Mouse (Mus musculus): ENCODE results near the gene Wwox. TPM values are rescaled to one million over a fixed set of nuclear protein-coding genes. Genes with fewer than 3 reads are reported as not detected.
A peak's percentile ranks its signal among the peaks of the same experiment; 100 is the strongest.

Gene Wwox
- 9.0 and 9.9 TPM in 2 replicates for polyA plus RNA-seq (2015; fragmentation: Nextera tagmentation; extraction: Ambion mirVana)

DNA sequence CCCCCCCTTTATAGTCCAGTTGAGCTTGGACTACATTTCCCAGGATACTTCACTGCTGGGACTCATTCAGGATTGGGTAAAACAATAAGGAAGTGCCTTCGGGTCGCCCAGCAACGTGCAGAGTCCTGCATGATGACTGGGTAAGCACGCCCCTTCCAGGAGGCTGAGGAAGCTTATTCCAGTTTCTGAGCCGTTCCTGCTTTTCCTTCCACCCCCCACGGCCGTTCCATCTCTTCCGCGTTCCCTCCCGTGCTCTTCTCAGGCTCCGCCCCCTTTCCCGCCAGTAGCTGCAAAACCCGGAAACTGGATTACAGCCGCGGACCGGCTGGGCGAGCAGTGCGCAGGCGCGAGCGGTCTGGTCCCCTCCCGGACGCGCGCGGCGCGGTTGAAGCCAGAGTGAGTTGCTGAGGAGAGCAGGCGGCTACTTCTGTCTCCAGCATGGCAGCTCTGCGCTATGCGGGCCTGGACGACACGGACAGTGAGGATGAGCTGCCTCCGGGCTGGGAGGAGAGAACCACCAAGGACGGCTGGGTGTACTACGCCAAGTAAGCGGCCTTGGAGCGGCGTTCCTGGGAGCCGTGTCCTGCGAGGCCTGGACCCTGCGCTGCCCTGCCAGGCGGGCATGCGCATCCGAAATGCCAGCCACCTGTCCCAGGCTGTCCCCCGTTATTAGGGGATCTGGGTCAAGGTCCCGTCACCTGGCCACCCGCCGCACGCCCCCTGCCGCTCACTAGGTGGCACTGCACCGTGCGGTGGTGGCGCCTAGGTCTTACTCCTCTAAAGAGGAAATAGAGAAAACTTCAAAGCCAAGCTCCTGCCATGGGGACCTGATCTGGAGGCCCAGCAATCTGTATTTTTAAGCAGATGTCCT is at the start of gene Wwox:
Wwox (plus strand) TSS at position 322 of the 871 bp plus-strand sequence.
- under 1% methylated on average over 54 of the region's 54 CpGs for WGBS
- Histone ChIP-seq H3K9ac (peak within 1 kb of the TSS; percentile 87), H3K36me3 (no peaks in the 10 kb centered on the region), H3K9me3 (no peaks in the 10 kb centered on the region), H3K4me2 (peak within 1 kb of the TSS; percentile 88), H3K27me3 (replicated peaks) (no peaks in the 10 kb centered on the region), H3K27ac (replicated peaks) (peak within 1 kb of the TSS; percentile 78), H3K4me1 (peaks cover 12% of the 10 kb centered on the region), H3K4me3 (peak within 1 kb of the TSS; percentile 79)
- ATAC-seq (ENCODE audit: extremely low read depth, insufficient number of reproducible peaks, low FRiP score, low TSS enrichment) = peak; percentile 93

DNA sequence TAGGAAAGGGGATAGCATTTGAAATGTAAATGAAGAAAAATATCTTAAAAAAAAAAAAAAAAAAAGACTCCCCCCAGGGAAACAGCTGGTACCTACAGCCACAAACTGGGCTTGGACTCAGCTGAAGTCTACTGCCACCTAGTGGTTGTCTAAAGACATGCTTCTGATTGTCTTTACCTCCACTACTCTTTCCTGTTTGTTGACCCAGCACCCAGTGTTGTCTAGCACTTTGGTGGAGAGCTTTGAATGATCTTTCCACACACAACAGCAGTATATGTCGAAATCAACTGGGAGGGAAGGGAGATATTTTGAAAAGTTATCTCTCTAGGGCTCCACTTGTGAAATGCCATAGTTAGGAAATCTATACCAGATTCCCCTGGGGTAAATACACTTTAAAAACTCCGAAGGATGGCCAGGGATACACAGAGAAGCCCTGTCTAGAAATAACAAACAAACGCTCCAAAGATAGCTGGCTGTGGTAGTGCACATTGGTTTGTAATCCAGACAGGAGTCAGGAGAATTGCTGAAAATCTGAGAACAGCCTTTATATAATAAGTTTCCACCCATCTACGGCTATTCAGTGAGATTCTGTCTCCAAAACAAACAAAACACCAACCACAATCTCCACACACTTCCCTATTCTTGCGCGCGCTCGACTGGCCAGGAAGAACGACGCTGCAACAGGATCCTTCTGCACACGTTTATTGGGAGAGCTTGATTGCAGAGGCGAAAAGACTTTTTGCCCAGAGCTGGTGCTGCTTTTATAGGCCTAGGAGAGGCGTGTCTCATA is 48.8 kb upstream of the Wwox start:
- no peaks in the 10 kb centered on the region for H3K36me3 ChIP-seq
- H3K27ac ChIP-seq (replicated peaks) = no peak overlapping the region
- WGBS = 68% methylated on average over 12 of the region's 13 CpGs
- no peak overlapping the region for H3K4me3 ChIP-seq
- ATAC-seq (ENCODE audit: extremely low read depth, insufficient number of reproducible peaks, low FRiP score, low TSS enrichment) = no peak
- no peak overlapping the region for H3K4me2 ChIP-seq
- H3K9me3 ChIP-seq = no peaks in the 10 kb centered on the region
- no peaks in the 10 kb centered on the region for H3K27me3 ChIP-seq (replicated peaks)
- H3K9ac ChIP-seq = no peak overlapping the region
- no peaks in the 10 kb centered on the region for H3K4me1 ChIP-seq

GRCm38 (mm10) chr8:114398326-114398725 is 41.1 kb upstream of the Wwox start:
- H3K9me3 ChIP-seq = no peaks in the 10 kb centered on the region
- peaks cover 8% of the 10 kb centered on the region for H3K4me1 ChIP-seq
- no peaks in the 10 kb centered on the region for H3K36me3 ChIP-seq
- no peak overlapping the region for H3K4me3 ChIP-seq
- H3K27ac ChIP-seq (replicated peaks) = no peak overlapping the region
- 63% methylated on average over 5 of the region's 5 CpGs for WGBS
- H3K27me3 ChIP-seq (replicated peaks) = no peaks in the 10 kb centered on the region
- ATAC-seq (ENCODE audit: extremely low read depth, insufficient number of reproducible peaks, low FRiP score, low TSS enrichment) = no peak
- H3K9ac ChIP-seq = no peak overlapping the region
- H3K4me2 ChIP-seq = no peak overlapping the region

GRCm38 (mm10) chr8:114399273-114399672 is 40.2 kb upstream of the Wwox start:
- no peaks in the 10 kb centered on the region for H3K27me3 ChIP-seq (replicated peaks)
- H3K4me1 ChIP-seq = peaks cover 11% of the 10 kb centered on the region
- H3K9me3 ChIP-seq = no peaks in the 10 kb centered on the region
- H3K27ac ChIP-seq (replicated peaks) = no peak overlapping the region
- 83% methylated on average over 5 of the region's 5 CpGs for WGBS
- H3K36me3 ChIP-seq = no peaks in the 10 kb centered on the region
- no peak overlapping the region for H3K4me2 ChIP-seq
- H3K4me3 ChIP-seq = no peak overlapping the region
- no peak for ATAC-seq (ENCODE audit: extremely low read depth, insufficient number of reproducible peaks, low FRiP score, low TSS enrichment)
- no peak overlapping the region for H3K9ac ChIP-seq

GRCm38 (mm10) chr8:114401679-114402078 is 37.8 kb upstream of the Wwox start:
- Histone ChIP-seq H3K4me3 (no peak overlapping the region), H3K27me3 (replicated peaks) (no peaks in the 10 kb centered on the region), H3K27ac (replicated peaks) (no peak overlapping the region), H3K4me1 (peaks cover 11% of the 10 kb centered on the region), H3K9ac (no peak overlapping the region), H3K9me3 (no peaks in the 10 kb centered on the region), H3K36me3 (no peaks in the 10 kb centered on the region), H3K4me2 (no peak overlapping the region)
- ATAC-seq (ENCODE audit: extremely low read depth, insufficient number of reproducible peaks, low FRiP score, low TSS enrichment) = no peak
- 64% methylated on average over 7 of the region's 7 CpGs for WGBS

DNA sequence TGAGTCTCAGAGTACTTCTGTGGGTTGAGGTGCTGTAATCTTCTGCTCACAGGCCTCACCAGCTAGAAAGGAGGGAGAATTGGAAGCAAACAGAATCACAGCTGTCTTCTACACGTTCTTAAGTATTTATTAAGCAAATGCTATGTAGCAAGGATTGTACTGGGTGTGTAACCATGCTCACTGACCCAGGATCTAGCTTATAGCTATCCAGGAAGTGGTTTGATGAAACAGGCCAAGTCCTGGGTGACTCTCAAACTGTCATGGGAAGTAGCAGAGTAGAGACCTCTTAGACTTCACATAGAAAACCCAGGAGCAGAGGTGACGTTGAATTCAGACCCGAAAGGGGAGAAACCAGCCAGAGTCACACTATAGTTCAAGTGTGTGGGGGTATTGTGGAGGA is 28.0 kb upstream of the Wwox start:
- no peak overlapping the region for H3K9ac ChIP-seq
- no peaks in the 10 kb centered on the region for H3K9me3 ChIP-seq
- no peak overlapping the region for H3K4me2 ChIP-seq
- 66% methylated on average over 3 of the region's 3 CpGs for WGBS
- H3K27ac ChIP-seq (replicated peaks) = no peak overlapping the region
- no peaks in the 10 kb centered on the region for H3K27me3 ChIP-seq (replicated peaks)
- ATAC-seq (ENCODE audit: extremely low read depth, insufficient number of reproducible peaks, low FRiP score, low TSS enrichment) = no peak
- H3K4me1 ChIP-seq = no peaks in the 10 kb centered on the region
- no peak overlapping the region for H3K4me3 ChIP-seq
- H3K36me3 ChIP-seq = no peaks in the 10 kb centered on the region

GRCm38 (mm10) chr8:114417786-114418185 is 21.7 kb upstream of the Wwox start, which contains the start of gene Clec3a:
Gene Clec3a, plus strand, starts transcription at chr8:114418086.
- WGBS = 69% methylated on average over 8 of the region's 8 CpGs
- Histone ChIP-seq H3K4me1 (no peaks in the 10 kb centered on the region), H3K27ac (replicated peaks) (no peak within 1 kb of the TSS), H3K27me3 (replicated peaks) (no peaks in the 10 kb centered on the region), H3K9me3 (no peaks in the 10 kb centered on the region), H3K4me3 (no peak within 1 kb of the TSS), H3K4me2 (no peak within 1 kb of the TSS), H3K9ac (no peak within 1 kb of the TSS), H3K36me3 (no peaks in the 10 kb centered on the region)
- no peak for ATAC-seq (ENCODE audit: extremely low read depth, insufficient number of reproducible peaks, low FRiP score, low TSS enrichment)

- no peaks in the 10 kb centered on the region for H3K27me3 ChIP-seq (replicated peaks)
- WGBS = 61% methylated on average over 5 of the region's 5 CpGs
- no peak overlapping the region for H3K27ac ChIP-seq (replicated peaks)
- H3K9me3 ChIP-seq = no peaks in the 10 kb centered on the region
- H3K4me1 ChIP-seq = no peaks in the 10 kb centered on the region
- ATAC-seq (ENCODE audit: extremely low read depth, insufficient number of reproducible peaks, low FRiP score, low TSS enrichment) = no peak
- H3K9ac ChIP-seq = no peak overlapping the region
- no peak overlapping the region for H3K4me3 ChIP-seq
- H3K36me3 ChIP-seq = no peaks in the 10 kb centered on the region
- H3K4me2 ChIP-seq = no peak overlapping the region
These were observed 21.0 kb upstream of the Wwox start for GRCm38 (mm10) chr8:114418486-114418885.

GRCm38 (mm10) chr8:114418904-114419303 is 20.6 kb upstream of the Wwox start:
- no peaks in the 10 kb centered on the region for H3K36me3 ChIP-seq
- WGBS = 74% methylated on average over 6 of the region's 6 CpGs

GRCm38 (mm10) chr8:114421544-114421943 is 17.9 kb upstream of the Wwox start:
- no peak overlapping the region for H3K4me2 ChIP-seq
- H3K27ac ChIP-seq (replicated peaks) = no peak overlapping the region
- H3K27me3 ChIP-seq (replicated peaks) = no peaks in the 10 kb centered on the region
- H3K9me3 ChIP-seq = no peaks in the 10 kb centered on the region
- H3K9ac ChIP-seq = no peak overlapping the region
- H3K4me3 ChIP-seq = no peak overlapping the region
- no peaks in the 10 kb centered on the region for H3K36me3 ChIP-seq
- 61% methylated on average over 4 of the region's 4 CpGs for whole genome bisulfite sequencing
- no peak for ATAC-seq (ENCODE audit: extremely low read depth, insufficient number of reproducible peaks, low FRiP score, low TSS enrichment)
- H3K4me1 ChIP-seq = no peaks in the 10 kb centered on the region

More at GRCm38 (mm10) chr8:114418904-114419303, 20.6 kb upstream of the Wwox start:
- Histone ChIP-seq H3K9me3 (no peaks in the 10 kb centered on the region), H3K4me1 (no peaks in the 10 kb centered on the region), H3K4me3 (no peak overlapping the region), H3K27ac (replicated peaks) (no peak overlapping the region), H3K4me2 (no peak overlapping the region), H3K9ac (no peak overlapping the region), H3K27me3 (replicated peaks) (no peaks in the 10 kb centered on the region)
- ATAC-seq (ENCODE audit: extremely low read depth, insufficient number of reproducible peaks, low FRiP score, low TSS enrichment) = no peak

GRCm38 (mm10) chr8:114438236-114438635 is 1.2 kb upstream of the Wwox start:
- no peak overlapping the region for H3K4me2 ChIP-seq
- H3K4me3 ChIP-seq = no peak overlapping the region
- ATAC-seq (ENCODE audit: extremely low read depth, insufficient number of reproducible peaks, low FRiP score, low TSS enrichment) = no peak
- WGBS = 14% methylated on average over 6 of the region's 6 CpGs
- no peaks in the 10 kb centered on the region for H3K27me3 ChIP-seq (replicated peaks)
- H3K36me3 ChIP-seq = no peaks in the 10 kb centered on the region
- H3K9me3 ChIP-seq = no peaks in the 10 kb centered on the region
- no peak overlapping the region for H3K27ac ChIP-seq (replicated peaks)
- H3K9ac ChIP-seq = no peak overlapping the region
- peaks cover 12% of the 10 kb centered on the region for H3K4me1 ChIP-seq

Measured in heart, embryonic 13.5 days (tissue).